Mouse (Mus musculus) left cerebral cortex, adult 8-10 months (tissue): Measurements from ENCODE around the gene Pard6a. TPM values are rescaled to one million over a fixed set of nuclear protein-coding genes. Genes with fewer than 3 reads are reported as not detected.

Experiments used
- DNase-seq, 2 experiments: peaks; one replicate each; pipeline ENCODE4 v3.0.0; 2022; ENCODE audit warnings: low spot score in 2 of 2
- total RNA-seq, 4 experiments: library from RNA; stranded (reverse); gene quantifications; 2 replicates each; pipeline ENCODE4 v1.2.4; 2022

Gene Pard6a
- 10 to 100 TPM; 34.7 to 42.3 (median 39.2) TPM for total RNA-seq

DNA sequence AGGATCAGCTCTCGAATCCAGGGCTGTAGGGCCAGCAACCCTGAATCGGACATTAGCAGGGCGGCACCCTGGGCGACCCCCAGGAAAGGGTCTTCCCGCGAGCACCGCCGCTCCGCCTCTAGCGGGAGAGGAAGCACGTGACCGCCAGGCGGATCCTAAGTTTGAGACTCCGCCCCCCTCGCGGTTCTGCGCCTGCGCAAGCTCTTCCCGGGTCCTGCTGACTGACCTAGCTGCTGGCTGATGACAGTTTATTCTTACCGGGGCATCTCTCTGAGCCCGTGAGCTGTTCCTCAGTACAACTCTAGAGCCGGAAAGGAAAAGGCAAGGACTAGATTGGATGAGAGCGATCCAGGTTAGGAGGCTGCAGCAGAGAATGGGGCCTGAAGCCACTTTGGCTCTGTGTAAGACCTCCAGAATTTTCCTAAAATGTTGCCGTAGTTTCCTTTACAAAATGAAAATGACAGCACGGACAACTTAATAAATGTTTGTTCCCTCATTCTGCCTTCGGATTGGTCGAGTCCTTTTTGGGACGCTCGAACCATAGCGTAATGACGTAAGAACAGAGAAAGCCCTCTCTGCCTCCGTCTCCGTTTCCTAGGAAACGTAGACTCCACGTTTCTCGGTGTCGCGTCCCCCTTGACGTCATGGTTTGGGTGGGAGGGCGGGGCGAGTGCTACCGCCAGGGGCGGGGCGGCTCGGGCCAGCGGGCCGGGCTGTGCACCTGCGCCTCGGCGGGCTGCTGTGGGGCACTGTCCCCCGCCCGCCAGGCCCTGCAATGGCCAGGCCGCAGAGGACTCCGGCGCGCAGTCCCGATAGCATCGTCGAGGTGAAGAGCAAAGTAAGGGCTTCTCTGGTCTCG, at the start of gene Pard6a, which contains the start of gene Acd:
Gene Pard6a, plus strand, starts transcription at position 183 of the 859 bp plus-strand sequence.
Gene Acd, minus strand, starts transcription at position 137 of the 859 bp plus-strand sequence.
- DNase-seq = peak; percentile 93 to 95

DNA sequence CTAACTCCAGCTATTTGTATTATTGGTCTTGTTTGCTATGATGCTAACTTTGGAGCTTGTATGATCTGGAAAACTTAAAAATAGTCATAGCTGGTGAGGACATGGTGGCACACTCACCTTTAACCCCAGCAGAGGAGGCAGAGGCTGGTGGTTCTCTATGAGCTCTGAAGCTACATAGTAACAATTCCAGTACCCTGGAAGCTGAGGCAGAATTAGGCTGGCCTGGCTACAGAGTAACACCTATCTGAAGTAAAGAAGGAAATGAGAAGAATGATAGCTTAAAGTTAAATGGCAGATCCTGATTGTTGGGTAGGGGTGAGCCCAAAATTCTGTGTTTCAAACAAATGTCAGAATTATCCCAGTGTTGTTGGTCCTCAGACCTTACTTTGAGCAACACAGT, 43.3 kb upstream of the Pard6a start:
- no peak for DNase-seq

DNA sequence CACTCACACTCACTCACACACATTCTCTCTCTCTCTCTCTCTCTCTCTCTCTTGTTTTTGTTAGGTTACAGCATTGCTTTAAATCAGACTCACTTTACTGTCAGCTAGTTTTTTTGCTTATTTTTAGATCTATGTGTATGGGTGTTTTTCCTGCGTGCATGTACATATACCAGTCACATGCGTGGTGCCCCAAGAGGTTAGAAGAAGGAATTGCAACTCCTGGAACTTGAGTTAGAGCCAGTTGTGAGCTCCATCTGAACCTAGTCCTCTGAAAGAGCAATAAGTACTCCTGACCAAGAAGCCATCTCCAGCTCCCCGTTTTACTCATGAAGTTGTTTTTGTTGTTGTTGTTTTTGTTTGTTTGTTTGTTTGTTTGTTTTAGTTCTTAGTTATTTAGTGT, 39.8 kb upstream of the Pard6a start:
- DNase-seq = no peak

DNA sequence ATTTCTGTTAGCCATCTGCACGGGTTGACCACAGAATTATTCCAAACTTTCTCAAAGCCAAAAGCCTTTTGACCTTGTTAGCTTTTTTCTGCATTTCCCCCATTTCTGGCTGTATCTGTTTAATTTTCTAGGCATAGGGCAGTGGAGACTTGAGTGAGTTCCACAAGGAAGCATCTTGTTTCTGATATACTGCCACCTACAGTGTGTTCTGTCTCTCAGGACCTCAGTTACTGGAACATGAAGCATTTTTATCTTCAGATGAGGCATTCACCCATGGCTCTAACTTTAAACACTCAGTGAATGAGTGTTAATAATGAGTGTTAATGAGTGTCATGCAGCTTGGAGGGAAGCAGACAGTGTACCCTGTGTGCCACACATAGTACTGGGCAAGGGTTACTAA, 23.1 kb upstream of the Pard6a start:
- DNase-seq = no peak

DNA sequence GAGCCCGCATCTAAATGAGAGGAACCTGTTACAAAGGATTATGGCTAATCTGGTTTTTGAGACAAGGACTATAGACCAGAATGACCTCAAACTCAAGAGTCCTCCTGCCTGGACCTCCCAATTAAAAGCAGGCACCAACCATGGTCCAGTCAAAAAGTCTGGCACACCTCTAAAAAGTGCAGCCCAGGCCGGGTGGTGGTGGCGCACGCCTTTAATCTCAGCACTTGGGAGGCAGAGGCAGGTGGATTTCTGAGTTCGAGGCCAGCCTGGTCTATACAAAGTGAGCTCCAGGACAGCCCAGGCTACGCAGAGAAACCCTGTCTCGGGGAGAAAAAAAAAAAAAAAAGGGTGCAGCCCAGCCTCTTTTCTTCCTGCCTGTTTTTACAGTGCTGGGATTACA, 15.6 kb upstream of the Pard6a start:
- no peak for DNase-seq

DNA sequence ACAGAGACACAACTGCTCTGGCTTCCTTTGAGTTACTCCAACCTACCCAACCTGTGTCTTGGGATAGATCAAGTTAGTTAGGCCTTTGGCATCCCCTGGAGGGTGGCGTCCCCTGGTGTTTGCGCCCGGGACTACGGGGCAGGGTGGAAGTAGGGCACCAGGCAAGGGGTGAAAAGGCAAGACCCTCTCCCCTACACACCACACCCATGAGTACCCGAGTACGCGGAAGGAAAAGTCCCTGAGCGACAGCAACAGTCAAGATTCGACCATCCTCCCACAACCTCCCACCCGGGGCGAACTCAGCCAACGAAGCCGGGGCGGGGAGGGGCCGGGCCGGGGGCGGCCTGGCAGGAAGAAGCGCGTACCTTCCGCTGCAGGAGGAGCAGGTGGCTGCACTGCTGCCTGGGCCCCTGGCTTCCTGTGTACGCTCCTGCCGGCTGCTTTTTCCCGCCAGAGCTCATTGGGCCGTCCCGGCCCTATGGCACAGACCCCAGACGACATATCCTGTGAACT, 15.1 kb upstream of the Pard6a start, which contains the start of gene Carmil2:
Gene Carmil2, plus strand, starts transcription at position 479 of the 513 bp plus-strand sequence.
- DNase-seq = peak in 1 of 2 experiments; percentile 8

DNA sequence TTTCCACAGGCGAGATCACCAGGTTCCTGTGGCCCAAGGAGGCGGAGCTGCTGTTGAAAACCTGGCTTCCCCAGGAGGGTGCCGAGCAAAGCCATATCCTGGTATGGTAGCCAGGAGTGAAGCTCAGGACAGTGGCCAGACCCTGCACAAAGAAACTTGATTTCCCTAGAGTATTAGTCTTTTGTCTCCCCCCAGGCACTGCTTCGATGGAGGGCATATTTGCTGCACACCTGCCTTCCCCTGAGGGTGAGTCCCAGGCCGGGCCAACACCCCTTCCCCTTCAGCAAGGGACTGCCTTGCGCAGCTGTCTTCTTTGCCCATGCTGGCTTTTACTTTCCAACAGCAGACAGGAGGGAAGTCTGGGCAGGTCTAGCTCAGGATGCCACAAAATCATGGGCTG, 14.4 kb upstream of the Pard6a start:
- no peak for DNase-seq

DNA sequence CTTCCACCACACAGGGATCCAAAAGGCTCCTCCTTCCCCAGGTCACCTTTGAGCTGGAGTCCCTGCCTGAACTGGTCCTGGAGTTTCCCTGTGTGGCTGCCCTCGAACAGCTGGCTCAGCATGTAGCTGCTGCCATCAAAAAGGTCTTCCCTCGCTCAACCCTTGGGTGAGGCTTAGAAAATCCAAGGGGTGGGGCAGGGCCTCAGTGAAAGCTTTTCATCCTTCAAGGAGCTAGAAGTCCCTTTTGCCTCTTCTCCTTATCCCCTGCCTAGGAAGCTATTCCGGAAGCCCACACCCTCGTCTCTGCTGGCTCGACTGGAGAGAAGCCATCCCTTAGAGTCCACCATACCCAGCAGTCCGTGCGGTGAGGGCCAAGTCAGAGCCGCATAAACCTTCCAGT, 13.4 kb upstream of the Pard6a start:
- no peak for DNase-seq

DNA sequence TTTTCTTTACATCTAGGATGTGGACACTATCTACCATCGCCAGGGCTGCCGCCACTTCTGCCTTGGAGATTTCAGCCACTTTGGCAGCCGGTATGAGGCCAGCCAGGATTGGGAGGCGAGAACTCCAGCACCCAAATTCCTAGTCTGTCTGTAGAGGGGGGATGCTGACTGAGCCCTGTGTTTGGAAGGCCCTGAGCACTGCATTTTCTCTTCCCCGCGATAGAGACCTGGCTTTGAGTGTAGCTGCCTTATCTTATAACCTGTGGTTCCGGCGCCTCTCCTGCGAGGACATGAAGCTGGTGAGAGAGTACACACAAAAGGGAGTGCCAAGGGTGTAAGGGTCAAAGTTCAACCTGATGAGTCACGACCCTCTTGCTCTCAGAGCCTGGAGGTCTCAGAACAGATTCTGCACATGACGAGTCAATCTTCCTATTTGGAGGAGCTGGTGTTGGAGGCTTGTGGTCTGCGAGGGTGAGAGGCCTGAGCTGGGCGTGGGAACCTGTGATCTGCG, 12.7 kb upstream of the Pard6a start:
- DNase-seq = no peak

DNA sequence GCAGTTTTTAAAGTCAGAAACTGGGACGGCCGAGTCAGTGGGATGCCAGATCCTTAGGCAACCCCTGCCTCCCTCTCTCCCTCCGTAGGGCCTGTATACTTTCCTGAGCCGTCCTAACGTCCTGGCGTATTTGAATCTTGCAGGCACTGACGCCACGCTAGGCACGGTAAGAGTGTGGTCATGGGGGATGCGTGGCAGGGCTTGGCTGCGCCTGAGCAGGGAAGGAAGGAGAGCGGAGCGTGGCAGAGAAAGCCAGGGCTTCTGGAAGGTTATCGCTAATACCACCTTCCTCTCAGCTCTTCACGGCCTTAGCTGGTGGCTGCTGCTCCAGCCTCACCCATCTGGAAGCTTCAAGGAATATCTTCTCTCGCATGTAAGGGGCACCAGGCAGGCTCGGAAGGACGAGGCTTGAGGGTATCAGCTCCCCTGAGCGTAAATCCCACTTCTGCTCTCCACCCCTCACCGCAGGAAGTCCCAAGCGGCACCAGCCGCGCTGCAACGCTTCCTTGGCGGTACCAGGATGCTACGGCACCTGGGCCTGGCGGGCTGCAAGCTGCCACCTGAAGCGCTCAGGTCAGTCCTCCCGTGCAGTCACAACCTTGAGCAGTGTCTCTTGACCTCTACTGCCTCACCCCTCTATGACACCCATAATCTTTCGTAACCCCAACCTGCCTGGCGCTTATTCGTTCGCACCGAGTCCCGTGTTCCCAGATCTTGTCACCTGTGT, 11.5 kb upstream of the Pard6a start:
- no peak for DNase-seq

DNA sequence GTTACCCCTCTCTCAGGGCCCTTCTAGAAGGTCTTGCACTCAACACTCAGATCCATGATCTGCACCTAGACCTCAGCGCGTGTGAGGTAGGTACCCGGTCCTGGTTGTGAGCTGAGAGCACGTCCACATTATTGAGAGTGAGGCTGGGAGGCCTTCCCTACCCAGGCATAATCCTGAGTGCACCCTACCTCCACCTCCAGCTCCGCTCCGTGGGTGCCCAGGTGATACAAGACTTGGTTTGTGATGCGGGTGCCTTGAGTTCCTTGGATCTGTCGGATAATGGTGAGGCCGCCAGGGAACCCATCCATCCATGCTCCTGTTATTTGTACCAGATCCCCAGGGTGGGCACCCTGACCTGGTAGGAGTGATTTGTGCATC, 11.0 kb upstream of the Pard6a start:
- DNase-seq = no peak

DNA sequence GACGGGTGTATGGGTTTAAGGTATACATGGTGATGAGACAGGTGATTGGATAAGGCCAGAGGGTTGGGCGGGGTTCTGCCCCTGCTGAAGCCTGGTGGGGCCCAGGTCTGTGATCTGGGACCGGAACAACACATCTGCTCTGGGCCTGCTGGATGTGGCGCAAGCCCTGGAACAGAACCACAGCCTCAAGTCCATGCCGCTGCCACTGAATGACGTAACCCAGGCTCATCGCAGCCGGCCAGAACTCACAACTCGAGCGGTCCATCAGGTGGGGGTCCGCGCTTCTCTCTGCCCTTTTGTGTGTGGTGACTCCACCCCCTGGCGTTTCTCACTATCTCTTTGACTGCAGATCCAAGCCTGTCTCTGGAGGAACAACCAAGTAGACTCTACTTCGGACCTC, 10.0 kb upstream of the Pard6a start:
- no peak for DNase-seq

DNA sequence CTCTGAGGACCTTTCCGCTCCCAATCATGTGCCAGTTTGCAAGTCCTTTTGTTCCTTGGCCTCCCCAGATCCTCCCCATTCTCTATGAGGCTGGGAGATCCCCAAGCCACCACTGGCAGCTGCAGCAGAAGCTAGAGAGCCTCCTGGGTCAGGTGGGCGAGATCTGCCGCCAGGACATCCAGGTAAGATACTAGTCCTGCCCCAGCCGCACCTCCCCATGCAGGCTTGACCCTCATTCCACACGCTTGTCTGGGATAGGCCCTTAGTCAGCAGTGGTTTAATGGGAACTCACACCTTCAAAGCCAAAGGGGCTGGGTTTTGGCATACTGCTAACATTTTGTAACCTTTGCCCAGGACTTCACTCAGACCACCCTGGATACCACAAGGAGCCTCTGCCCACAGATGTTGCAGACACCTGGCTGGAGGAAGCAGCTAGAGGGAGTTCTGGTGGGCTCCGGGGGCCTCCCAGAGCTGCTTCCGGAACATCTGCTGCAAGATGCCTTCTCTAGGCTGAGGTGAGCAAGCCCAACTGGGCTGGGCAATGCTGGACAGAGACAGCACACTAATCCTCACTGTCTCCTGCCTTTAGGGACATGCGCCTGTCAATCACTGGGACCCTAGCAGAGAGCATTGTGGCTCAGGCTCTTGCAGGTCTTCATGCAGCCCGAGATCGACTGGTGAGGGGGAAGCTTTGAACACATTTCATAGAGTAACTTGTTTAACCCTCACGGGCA, 8.3 kb upstream of the Pard6a start:
- no peak for DNase-seq

DNA sequence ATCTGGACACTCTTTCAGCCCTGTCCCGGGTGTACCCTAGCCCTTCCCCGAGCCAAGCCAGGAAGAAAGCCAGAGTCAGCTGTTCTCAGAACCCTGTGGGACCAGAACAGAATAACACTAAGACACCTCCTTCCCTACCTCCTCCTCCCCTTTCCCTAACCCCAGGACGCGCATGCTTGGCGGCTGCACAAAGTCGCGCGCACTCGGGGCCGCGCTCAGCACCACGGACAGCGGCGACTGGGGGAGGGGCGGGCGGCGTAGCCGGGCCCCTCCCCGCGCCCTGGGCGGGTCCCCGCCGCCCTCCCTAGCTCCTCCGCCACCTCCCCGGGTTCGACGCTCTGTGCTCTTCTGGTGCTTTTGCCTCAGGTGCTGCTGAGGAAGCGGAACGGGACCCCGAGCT, 7.3 kb upstream of the Pard6a start:
- peak; percentile 53 to 68 for DNase-seq

DNA sequence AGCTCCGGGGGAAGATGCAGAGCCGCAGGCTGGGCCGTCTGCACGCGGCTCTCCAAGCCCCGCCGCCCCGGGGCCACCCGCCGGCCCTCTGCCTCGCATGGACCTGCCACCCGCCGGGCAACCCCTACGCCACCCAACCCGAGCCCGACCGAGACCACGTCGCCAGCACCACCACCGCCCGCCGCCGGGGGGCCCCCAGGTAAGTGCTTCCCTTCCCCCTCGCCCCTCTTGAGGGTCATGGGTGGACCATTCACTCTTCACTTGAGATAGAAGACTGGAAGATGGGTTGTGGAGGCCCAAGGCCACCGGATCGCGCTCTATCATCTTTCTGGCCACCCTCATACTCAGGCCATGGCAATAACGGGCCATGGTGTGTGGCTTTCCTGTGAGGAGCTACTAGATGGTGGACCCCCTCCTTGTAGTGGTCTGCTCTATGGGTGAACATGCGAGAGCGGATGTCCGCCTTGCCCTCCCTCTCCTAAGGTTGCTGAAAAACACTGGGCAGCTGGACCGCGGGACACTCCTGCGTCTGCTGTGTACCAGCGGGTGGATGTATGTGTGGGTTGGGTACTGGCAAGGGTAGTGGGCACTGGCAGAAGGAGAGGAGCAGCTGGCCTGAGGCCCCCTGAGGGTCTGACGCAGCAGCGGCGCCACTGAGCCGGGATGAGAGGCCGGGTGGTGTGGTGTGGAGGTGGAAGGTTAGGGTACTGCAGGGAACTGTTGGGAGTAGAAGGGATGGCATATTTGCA, 6.7 kb upstream of the Pard6a start:
- DNase-seq = peak in 1 of 2 experiments; percentile 48

DNA sequence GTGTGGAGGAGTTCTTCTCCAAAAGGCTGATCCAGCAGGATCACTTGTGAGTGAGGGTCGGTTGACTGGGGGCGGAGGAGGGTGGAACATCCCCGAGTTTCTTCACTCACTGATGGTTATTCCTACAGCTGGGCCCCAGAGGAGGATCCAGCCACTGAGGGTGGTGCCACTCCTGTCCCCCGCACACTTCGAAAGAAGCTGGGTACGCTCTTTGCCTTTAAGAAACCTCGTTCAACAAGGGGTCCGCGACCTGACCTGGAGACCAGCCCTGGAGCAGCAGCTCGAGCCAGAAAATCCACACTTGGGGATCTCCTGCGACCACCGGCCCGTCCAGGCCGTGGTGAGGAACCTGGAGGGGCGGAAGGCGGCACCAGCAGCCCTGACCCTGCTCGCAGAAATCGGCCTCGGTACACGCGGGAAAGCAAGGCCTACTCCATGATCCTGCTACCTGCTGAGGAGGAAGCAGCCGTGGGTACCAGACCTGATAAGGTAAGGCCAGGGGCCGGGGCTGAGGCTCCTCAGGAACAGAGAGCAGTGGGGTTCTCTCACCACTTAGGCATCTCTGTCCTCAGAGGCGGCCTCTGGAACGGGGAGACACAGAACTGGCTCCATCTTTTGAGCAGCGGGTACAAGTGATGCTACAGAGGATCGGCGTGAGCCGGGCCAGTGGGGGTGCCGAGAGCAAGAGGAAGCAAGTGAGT, 5.7 kb upstream of the Pard6a start:
- DNase-seq = no peak

DNA sequence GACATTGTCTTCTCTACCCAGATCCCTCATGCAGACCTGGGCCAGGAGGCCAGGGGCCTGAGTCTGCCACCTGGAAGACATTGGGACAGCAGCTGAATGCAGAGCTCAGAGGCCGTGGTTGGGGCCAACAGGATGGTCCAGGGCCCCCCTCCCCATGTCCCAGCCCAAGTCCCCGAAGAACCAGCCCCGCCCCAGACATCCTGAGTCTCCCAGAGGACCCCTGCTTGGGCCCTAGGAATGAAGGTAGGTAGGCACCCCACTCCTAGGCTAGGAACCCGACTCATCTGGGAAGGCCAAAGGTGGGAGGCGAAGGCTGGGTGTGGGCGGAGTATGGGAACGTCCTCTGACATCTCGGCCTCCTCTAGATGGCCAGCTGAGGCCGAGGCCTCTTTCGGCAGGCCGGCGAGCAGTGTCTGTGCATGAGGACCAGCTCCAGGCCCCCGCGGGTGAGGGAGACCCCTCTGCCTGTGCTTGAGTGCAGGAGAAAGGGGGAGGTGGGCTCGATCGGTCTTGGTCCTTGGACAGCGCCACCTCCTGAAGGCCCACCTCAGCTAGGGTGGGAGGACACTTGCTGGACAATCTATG, 3.7 kb upstream of the Pard6a start:
- no peak for DNase-seq

DNA sequence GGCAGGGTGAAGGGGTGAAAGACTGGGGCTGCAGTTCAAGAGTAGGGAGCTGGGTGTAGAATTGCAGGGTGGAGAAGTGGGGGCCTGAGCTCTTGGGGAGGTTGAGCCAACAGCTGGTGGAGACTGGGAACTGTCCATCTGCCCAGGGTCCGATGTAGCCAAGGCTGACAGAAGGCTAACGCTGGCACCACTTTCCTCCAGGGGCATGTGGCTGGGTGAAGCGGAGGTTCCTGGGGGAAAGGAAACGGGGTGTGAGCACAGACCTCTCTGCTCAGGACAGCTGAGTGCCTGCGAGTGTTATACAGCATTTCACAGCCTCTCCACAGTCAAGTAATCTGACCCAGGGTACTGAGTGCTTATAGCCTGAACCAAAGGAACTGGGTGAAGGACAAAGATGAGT, 2.2 kb upstream of the Pard6a start:
- DNase-seq = no peak

DNA sequence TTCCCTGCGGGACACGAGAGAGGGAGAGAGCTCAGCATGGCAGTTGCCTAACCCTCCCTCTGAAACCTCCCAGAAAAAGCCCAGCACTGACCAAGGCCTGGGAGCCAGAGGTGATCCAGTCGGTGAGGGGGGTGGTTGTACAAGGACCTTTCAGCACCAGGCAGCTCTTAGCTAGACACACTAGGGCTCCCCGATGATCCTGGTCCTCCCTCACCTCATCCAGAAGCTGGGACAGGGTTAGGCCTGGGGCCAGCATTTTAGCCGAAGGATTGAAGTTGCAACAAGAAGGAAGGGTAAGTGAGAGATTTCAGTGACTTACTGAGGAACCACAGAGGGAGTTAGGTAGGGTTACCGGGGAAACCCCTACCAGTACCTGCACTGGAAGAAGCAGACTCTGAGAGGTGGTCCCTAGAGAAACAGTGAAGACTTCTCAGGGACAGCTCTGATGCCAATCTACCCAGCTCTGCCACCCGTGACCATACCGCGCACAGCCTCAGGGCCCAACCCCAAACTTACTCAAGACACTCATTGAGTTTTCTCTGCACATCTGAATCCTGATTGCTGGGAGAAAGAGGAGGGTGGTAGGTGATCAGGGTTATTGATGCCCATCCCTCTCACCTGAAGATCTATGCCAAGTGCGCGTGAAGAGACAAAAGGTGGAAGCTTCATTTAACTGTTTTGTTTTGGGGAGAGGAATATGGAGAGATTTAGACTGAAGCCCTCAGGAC, 1.3 kb upstream of the Pard6a start:
- DNase-seq = no peak
